Mouse (Mus musculus) kidney, postnatal 14 days (tissue): ENCODE measurements at regions not wholly inside any gene's neighbourhood (a gene's known extent, or its start where the extent isn't known, plus 50 kb on each side); places are given as distances from the start of the nearest gene placed in this dataset.
"Not testable (repeated sequence)": the region's sequence is repeated elsewhere in the genome, so short reads cannot be mapped to it uniquely, and the experiment has no call there.

ENCODE experiments used
- DNase-seq: peaks from one replicate; pipeline ENCODE4 v3.0.0; 2022; ENCODE audit warnings: mixed read lengths

DNA sequence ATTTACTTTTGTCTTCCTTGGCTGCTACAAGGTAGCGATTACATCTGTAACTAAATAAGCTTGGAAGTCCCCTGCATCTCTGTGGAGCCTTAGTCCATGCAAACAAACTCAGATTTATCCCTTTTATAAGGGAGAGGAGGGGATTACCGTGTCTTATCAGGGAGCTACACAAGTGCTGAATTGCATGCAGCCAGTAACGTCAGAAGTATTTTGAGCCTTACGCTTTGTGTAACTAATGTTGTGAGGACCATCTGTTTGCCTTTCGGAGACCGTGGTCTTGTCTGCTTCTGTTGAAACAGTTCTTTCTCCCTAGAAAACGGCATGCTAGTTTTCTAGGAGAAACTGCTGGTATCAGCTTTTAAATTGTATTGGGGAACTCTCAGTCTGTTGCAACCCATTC lies 58.0 kb upstream of the Dmrta1 start:
- DNase-seq: no peak

DNA sequence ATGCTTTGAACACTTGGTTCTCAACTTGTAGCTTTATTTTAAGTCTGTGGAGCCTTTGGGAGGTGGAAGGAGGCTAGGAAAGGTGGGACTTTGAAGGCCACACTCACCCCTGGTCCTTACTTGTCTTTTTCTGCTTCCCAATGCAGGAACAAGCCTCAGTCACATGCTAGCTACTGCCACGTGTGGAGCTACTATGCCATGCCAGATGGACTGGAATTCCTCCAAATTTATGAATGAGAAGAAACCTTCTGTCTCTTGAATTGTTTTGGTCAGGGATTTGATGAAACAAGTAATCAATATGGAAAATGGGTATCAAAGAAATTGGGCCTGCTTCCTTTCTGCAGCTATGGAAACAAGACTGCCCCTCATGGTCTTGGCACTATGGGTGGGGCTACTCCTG lies 74.5 kb upstream of the Dmrta1 start:
- DNase-seq: no peak

DNA sequence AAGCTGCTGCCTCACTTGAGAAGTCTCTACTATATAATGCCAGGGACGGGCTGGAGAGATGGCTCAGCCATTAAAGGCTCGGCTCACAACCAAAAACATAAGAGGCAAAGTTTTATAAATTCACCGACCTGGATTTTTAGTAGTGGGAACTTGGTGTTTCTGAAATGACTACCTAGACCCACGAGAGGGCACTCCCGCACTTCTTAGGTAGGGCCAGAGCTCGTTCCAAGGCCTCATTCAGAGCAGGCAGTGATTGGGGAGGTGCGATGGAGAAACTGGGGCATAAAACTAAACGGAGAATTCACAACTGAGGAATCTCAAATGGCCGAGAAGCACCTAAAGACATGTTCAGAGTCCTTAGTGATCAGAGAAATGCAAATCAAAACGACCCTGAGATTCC lies 103.7 kb upstream of the Dmrta1 start:
- peak; percentile 24 for DNase-seq

DNA sequence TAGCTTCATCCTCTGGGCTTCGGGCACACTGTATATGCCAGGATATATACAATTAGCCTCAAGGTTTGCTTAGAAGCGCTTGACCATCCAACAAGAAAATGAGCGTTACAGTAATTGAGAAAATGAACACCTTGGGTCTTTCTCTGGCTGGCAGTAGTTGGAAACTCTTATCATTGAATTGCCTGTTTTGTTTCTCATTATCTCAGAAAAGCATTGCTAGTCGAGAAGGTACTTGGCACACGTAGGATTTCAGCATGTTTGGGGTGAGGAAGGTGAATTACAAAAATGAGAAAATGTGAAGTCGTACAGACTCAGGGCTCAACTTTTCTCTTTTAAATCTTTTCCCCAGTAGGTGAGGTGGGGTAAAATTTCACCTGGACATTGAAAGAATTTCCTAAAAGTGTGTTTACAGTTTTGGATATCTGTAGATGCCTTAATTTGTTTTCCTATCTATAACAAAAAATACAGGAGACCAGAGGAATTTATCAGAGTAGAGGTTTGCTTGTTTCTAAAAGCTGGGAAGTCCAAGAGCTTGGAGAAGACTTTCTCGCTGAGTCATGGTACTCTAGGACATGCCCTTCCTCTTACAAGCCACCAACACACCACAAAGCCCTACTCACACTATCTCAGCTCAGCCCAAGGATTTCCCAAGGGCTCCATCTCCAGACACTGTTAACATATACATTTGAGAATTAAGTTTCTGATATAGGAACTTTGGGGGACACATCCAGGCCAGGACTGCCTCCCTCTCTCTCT lies 124.3 kb upstream of the Dmrta1 start:
- DNase-seq: no peak

DNA sequence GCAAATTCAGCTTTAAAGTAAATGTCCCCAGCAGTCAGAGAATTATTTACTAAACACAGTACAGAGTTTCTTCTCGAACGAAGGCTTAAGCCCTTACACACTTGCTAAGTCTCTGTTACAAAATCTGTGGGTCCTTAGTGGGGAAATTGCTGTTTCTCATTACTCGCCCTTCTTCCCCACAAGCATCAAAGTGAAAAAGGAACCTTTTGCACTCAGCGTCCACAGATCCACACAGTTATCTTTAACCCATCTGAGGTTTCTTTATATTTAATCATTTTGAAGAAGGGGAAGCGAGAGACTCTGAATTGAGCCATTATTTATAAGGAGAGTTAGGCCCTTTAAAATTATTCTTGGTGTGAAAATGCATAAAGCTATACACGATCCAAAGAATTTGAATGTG lies 126.7 kb upstream of the Dmrta1 start:
- no peak for DNase-seq

DNA sequence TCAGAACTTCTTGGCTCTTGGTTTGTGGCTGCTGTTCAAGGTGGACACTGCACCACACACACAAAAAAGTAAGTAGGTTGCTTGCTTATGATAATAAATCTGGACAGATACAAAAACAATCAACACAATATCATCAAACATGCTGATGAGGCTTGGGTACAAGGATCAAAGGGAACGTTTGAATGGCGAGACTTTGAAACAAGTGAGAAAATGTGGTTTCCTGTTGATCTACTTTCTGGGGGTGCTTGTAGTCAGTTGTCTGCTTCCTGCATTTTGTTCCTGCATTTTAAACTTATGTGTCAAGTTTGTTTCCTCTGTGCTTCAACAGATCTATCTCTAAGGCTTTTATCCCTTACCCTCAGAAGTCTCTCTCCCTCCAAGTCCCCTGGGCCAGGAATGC lies 128.7 kb upstream of the Dmrta1 start:
- DNase-seq: no peak

DNA sequence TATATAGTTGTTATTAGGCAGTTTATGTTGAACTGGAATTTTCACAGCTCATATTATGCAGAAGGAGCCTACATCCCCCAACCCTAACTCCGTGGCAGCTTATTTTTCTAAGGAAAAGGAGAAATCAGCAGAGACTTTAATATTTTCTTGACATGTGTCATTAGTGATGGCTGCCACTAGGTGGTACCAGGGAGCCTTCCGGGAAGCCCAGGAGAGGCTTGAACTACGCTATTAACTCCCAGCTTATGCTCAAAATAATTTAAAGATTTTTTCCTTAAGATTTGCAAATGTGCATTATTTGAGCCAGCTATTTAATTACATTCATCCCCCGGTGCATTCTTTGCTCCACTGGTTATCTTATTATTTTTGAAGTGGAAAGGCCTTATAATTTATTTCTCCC lies 146.8 kb upstream of the Dmrta1 start:
- DNase-seq: peak; percentile 39

DNA sequence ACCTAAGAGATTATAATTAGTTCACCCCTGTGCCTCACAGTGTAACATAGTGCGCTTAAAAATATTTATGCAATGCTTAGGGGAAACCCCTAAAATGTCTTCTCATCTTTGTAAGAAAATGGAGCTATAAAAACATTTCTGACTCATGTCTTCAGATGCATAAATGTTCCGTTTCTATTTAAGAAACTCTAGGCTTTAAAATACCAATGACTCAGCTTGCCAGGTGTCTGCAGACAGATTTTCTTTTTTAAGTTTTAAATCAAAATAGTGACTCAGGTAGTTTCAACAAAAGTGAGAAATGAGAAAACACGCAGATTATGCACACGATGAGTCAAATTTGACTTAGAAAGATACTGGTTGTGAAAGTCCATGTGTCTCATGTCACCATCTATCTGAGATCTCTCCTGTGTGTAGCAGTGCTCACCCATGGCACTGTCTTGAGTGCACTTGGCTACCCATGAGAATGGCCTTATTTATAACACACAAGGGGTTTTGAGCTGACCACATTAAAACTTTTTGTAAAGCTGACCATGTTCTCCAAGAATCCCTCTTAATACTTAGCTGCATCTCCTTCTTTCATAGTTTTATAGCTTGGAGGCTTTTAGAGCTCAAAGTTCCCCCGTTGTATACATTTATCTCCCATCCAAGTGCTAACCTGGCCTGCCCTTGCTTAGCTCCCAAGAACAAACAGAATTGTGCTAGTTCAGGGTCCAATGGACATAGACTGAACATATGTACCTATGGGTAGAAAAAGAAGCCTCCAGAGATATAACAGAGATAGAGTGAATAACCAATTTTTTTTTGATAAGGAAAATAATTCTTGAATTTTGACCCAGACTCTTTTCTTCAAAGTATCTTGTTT lies 149.0 kb upstream of the Dmrta1 start:
- DNase-seq: no peak

DNA sequence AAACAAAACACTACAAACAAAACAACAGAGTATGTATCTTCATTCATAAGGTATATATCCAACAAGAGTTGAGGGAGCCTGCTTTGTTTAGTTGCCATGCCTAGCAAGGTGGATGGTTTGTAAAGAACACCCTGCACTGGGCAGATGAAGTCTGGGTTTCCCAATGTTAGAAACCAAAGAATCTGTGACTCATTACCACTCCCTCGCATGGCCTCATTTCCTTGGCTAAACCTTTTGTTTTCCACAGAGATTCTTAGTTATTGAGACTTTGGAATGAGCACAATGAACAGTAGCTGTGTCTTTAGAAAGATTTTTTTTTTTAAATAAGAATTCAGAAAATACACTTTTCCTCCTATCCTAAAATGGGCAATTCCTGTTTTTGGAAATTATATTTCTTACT lies 151.3 kb upstream of the Dmrta1 start:
- DNase-seq: no peak

DNA sequence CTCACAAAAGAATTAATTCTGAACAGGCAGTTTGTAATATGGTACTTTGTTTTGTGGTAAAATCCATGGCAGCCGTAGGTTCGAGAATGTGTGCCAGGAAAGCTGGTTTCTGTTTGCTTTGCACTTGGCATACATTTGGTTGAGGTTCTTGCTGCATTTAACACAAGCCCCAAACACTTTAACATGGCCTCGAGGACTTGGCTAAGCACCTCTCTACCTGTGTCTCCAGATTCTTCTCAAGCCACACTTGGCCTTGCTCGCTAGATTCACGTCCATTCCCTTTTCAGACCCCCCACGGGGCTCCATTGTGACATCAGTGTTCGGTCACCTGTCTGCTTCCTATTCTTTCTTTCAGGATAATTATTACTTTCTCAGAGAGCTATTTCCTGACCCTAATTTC lies 151.9 kb upstream of the Dmrta1 start:
- no peak for DNase-seq

DNA sequence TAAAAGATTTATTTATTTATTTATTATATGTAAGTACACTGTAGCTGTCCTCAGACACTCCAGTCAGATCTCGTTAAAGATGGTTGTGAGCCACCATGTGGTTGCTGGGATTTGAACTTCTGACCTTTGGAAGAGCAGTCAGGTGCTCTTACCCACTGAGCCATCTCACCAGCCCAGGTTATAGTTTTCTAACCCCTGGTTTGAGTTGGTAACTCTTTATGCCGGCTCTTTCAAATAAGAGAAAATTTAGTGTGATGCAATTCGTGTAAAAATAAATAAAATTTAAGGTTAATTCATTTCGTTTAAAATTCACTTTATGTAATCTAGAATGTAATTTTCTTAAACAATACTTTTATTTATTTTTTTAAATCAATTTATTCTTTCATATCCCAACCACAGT lies 153.7 kb upstream of the Dmrta1 start:
- DNase-seq: not testable (repeated sequence)

DNA sequence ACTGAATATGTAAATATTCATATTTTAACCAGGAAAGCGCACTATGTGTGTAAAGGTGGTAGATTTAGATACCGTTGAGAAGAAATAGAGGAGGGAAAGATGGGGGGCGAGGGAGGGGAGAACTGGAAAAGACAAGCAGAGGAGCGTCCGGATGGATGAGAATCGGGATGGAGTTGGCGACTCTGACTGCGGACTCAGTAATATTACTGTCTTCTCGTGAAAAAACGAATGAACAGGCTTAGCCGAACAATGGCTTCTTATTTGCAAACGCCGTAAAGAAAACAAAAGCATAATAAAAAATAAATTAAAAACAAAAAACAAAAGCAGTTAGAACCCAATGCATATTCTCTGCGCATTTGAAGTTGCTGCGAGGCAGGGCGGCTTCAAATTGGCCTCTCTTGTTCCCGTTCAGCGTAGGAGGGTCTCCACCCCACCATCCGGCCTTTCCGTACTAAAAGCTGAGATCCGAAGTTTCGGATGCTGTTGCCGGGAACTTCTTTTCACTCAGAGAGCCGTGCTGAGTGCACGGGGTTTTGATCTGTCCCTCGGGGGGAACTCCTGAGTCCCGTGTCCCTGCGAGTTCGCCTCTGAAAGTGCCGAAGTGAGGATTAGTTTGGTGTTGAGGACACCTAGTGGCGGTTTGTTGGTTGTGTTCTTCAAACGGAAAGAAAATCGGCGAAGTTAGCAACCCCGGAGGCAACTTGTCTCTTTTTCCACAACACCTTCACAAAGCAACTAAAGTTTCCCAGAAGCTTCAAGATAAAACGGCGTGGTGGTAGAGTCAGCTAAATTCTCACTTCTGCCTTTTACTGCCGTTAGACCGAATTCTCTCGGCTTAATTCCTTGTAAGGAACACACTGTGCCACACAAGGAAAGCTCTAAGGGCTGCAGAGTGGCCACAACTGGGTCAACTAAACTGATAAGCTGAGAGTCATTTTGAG lies 154.7 kb upstream of the Dmrta1 start:
- peak; percentile 66 for DNase-seq

DNA sequence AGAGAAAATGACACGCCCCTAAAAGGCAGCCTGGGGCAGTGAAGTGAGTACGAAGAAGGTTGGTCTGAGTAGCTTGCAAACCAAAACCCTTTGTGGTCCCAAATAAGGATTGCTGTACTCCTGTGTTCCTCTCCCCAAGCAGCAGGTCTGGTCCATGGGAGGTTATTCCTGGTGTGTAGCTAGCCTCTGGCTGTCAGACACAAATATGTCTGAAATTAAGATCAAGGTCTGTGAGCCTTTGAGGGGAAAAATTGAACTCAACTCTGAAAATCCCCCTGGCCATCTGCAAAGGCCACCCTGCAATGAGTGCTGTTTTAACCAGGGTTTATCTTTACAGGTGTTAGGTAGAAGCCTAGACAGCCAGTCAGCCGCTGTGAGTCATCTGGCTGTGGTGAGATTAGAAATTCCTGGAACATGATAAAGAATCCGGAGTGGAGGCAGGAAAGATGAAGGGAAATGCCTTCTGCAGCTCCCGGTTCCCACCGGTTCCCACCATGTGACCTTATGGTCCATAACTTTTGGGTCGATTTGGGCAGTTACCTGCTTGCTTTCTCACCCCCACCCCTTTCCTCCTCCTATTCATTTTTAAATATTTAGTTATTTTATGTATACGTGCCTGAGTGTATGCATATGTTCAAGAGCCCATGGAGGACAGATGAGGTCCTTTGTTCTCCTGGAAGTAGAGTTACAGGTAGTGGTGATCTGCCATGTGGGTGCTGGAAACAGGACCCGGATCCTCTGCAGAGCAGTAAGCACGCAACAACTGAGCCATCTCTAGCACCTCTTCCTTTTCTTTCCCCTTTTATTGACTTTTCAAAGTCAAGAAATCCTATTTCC lies 155.6 kb upstream of the Dmrta1 start:
- DNase-seq: no peak

DNA sequence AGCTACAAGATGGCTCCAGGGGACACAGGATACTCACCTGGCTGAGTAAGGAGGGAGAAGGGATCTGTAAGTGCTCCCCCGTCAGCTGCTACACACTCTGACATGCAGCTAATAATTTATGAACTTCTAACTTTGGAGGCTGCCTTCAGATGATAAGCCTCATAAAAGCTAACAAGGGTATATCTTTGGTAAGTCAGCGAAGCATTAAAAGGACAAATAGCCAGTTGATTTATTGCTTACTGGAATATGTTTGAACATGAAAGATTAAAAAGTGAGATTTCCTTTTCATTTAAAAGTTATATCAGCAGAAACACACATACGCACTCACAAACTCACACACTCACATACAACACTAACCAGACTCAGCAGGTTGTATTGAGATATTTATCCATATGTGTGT lies 161.2 kb upstream of the Dmrta1 start:
- DNase-seq: no peak

DNA sequence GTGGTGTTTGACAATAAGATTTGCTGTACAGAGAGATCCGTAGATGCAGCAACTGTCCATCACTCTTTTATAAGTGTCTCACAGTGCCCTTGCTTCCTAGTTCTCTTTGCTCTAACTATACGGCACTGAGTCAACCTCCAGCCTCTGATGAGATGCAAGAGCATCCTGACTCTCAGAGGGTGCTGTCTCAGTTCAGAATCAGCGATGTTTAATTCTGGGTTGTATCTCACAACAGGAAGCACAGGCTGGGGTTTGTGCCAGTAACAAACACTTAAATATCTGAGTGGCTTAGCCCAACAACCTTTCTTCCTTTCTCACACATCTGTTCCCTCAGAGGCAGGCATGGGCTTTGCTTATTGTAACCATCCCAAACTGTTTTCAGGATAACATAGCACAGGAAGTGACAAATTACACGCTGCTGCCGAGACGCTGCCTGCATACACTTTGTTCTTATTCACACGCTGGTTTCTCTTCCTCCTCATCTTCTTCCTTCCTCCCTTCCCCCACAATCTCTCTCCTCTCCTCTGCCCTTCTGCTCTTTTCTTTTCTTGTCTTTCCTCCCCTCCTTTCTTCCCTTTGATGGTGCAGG lies 163.3 kb upstream of the Dmrta1 start:
- DNase-seq: no peak

DNA sequence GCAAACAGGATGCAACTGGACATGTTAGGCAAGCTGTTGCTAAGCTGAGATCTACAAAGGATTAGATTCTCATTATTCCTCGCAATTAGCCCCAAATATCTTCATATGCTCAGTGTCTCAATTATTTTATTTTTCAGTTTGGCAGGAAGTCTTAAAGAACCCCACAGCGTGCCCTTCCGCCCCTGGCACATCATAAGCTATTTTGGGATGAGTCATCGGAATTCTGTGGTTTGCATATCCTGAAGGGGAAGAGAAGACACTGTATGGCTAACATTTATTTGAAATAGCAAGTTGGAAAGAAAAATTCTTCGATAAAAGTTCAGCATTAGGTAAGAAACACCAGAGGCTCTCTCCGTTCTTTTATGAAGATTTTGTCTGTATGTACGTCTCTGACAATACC lies 164.3 kb upstream of the Dmrta1 start:
- no peak for DNase-seq

DNA sequence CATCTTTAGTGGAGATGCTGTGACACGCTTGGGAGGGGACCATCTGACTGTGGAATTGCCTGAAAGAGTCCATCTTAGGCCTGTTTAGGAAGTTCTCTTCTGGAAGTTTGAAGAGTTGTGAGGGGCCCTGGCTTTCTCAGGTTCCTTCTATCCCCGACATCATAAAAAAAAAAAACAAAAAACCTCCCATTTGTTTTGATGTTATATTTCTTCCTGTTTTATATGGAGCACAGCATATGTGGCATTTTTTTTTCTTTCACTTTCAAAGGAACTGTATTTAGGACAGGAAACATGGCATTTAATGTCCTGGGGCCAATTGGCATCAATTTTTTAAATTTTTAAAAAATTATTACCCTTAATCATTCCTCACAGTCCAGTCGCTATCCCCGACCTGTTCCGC lies 168.6 kb upstream of the Dmrta1 start:
- DNase-seq: no peak

DNA sequence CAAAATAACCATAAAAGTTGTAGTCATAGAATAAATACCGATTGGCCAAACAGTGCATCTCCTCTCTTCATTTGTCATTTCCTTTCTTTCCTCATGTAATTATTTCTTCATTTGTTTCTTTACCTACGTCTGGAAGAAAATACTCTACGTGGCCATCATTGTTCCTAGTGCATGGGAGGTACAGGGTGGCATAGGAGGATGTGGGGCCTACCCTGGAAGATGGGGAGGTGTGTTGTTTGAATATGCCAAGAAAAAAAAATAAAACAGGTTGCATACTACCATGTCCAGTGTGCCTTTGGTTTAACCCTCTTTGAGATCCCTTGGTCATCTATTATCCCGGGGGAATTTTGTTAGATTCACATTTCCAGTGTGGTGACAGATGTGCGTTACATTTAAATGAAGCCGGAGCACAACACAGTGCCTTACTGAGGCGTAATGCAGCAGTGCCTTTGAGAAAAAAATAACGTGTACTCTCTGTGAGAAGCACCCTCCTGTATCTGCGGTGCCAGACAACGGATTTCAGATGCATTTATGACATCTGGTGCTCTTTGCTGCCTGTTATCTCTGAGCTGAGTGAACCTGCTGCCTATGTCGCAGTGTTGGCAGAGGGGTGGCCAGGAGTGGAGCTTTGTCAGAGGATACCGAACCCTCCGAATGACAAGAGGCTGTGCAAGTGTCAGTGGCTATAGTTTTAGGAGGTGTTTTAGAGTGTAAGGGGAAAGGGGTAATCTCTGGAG lies 169.4 kb upstream of the Dmrta1 start:
- DNase-seq: no peak

DNA sequence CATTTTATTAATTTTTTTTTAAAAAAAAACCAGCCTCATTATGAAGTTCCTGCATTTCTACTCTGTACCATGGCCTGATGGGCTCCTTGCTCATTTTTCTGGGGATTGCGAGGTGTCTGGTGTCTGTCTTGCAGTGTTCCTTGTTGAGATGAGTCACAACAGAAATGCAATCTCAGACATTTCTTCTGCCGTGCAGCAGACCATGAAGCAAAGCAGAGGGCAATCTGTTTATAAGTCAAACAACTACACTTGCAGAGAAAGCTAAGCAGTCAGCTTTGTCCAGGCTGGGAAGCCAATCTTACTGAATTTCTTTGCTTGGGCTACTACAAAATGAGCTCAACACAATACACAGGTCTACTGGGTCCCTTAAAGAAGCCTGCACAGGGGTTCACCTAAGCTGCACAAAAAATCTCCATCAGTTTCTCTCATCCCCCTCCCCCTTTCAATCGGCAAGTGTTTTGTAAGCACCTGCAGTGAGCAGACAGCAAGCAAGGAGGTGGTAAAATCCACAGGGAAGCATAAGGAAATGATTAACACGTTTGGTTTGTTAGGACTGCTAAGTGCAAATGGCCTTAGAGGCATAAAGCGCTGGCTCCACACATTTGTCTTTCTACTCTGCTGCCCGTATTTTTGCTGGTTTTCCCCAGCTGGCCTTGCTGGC lies 171.0 kb upstream of the Dmrta1 start:
- peak; percentile 22 for DNase-seq

DNA sequence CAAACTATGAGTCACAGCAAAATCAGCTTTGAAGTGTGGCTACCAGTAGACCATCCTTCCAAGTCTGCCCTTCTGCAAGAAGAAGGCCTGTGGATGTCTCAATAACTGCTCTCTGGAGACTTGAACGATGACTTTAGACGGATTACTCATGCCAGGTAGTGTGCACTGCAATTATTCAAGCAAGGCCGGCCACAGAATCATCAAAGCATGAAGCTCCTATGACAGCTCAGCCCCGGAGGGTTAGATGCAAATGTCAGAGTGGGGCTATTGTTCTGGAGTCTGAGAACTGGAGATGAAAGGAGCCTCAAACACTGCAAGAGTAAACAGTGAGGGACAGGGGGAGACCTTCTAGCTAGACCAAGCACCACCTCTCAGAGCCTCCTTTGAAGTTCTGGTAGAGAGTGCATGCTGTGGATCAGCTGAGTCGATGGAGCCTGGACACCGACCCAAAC lies 173.8 kb upstream of the Dmrta1 start:
- no peak for DNase-seq

DNA sequence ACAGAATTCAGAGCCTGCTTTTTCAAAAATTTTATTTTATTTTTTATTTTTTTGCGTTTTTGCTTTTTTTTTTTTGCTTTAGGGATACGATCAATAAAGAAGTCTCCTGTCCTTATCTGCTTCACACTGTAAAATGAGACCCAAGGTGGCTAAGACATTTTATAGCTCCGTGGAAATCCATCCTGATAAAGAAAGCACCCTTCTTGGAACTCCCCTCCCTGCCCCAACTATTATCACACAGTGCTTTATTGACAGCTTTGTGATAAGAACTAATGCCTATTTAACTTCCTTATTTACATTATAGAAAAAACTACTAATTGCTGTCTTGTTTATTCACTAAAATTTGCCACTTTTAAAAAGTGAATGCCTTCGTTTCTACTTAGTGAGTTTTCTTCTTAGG lies 179.0 kb upstream of the Dmrta1 start:
- DNase-seq: no peak
